Mouse (Mus musculus) kidney, adult 2 months (tissue): Measurements from ENCODE around the gene Olfr412. TPM values are rescaled to one million over a fixed set of nuclear protein-coding genes. Genes with fewer than 3 reads are reported as not detected.

ENCODE experiments used
- DNase-seq: peaks from one replicate; pipeline ENCODE4 v3.0.0; 2021
- H3K27ac ChIP-seq: fragments of 200-500 bp; 2 replicates; pipeline ENCODE4 v1.5.1; 2012; ENCODE audit warnings: low read depth, low read length, control low read depth, inconsistent platforms; ENCODE audit not compliant: insufficient read depth
- H3K27me3 ChIP-seq: fragments of 200-500 bp; replicated peaks from 2 replicates; pipeline ENCODE4 v1.6.1; 2012; ENCODE audit warnings: mild to moderate bottlenecking, moderate library complexity, low read length, inconsistent platforms; ENCODE audit not compliant: control insufficient read depth, insufficient read depth
- H3K36me3 ChIP-seq: fragments of 200-500 bp; 2 replicates; pipeline ENCODE4 v1.6.1; 2012; ENCODE audit warnings: mild to moderate bottlenecking, moderate library complexity, low read length, inconsistent platforms; ENCODE audit not compliant: control insufficient read depth, insufficient read depth
- H3K4me1 ChIP-seq: fragments of 200-500 bp; 2 replicates; pipeline ENCODE4 v1.6.1; 2011; ENCODE audit warnings: low read length; ENCODE audit not compliant: control insufficient read depth, insufficient read depth
- H3K4me3 ChIP-seq: fragments of 200-500 bp; 2 replicates; pipeline ENCODE4 v1.5.1; 2011; ENCODE audit warnings: mild to moderate bottlenecking, low read depth, low read length, control low read depth; ENCODE audit not compliant: insufficient read depth
- CTCF ChIP-seq: fragments of 200-500 bp; conservative IDR thresholded peaks from 2 replicates; pipeline ENCODE4 v1.5.1; 2011; ENCODE audit warnings: low read depth, mild to moderate bottlenecking, control low read depth, low read length, moderate library complexity, mixed read lengths; ENCODE audit not compliant: insufficient read depth, insufficient read length
- POLR2A ChIP-seq: fragments of 200-500 bp; IDR thresholded peaks from one replicate; pipeline ENCODE4 v1.6.1; 2011; ENCODE audit warnings: low read depth, low read length, control low read depth
- WGBS: fragments of 180-500 bp; shearing (Covaris S2); methylation state at CpG from one replicate; pipeline ENCODE4 v1.1.7; 2018; 5-methylcytosine and 5-hydroxymethylcytosine counted together
- polyA plus RNA-seq: library from polyadenylated mRNA; depleted of rRNA; stranded (reverse); fragments of >200 nt; gene quantifications from 2 replicates; pipeline ENCODE4 v1.2.3, GENCODE M21; 2012; rRNA removed

The Olfr412 gene
- polyA plus RNA-seq, 1 experiment: not detected

GRCm38 (mm10) chr11:74413449-74413972, 51.6 kb downstream of the Olfr412 start:
- no peaks in the 10 kb centered on the region for H3K27me3 ChIP-seq
- TF ChIP-seq POLR2A (no peak), CTCF (no peak)
- H3K36me3 ChIP-seq: no peaks in the 10 kb centered on the region
- no peak overlapping the region for H3K27ac ChIP-seq
- DNase-seq: no peak
- H3K4me3 ChIP-seq: no peak overlapping the region
- 76% methylated on average over 3 of the region's 3 CpGs for WGBS
- H3K4me1 ChIP-seq: peaks cover 4% of the 10 kb centered on the region

- no peak for DNase-seq
- 58% methylated on average over 9 of the region's 9 CpGs for WGBS
- Histone ChIP-seq H3K4me3 (no peak overlapping the region), H3K36me3 (no peaks in the 10 kb centered on the region), H3K4me1 (peaks cover 4% of the 10 kb centered on the region), H3K27me3 (no peaks in the 10 kb centered on the region), H3K27ac (no peak overlapping the region)
- no peak for TF ChIP-seq CTCF
- no peak for TF ChIP-seq POLR2A
These were observed 52.2 kb downstream of the Olfr412 start for GRCm38 (mm10) chr11:74414112-74414511.

- Histone ChIP-seq H3K4me3 (no peak overlapping the region), H3K36me3 (no peaks in the 10 kb centered on the region), H3K4me1 (no peaks in the 10 kb centered on the region), H3K27me3 (no peaks in the 10 kb centered on the region), H3K27ac (no peak overlapping the region)
- WGBS: 78% methylated on average over 12 of the region's 12 CpGs
- no peak for DNase-seq
- TF ChIP-seq POLR2A (no peak), CTCF (no peak)
These were observed 53.9 kb downstream of the Olfr412 start for GRCm38 (mm10) chr11:74415736-74416135.

Other genes starting within 250 kb of the Olfr412 start
- not detected in 2 replicates for gene Olfr401, start 248.4 kb upstream of the Olfr412 start, polyA plus RNA-seq
- gene Olfr402, start 208.5 kb upstream of the Olfr412 start, polyA plus RNA-seq: not detected in 2 replicates
- gene Olfr403, start 175.8 kb upstream of the Olfr412 start, polyA plus RNA-seq: not detected in 2 replicates
- not detected in 2 replicates for gene Olfr43, start 150.7 kb upstream of the Olfr412 start, polyA plus RNA-seq
- not detected in 2 replicates for gene Olfr406, start 102.3 kb upstream of the Olfr412 start, polyA plus RNA-seq
- gene Olfr59, start 78.3 kb upstream of the Olfr412 start, polyA plus RNA-seq: not detected in 2 replicates
- not detected in 2 replicates for gene Olfr410, start 24.0 kb upstream of the Olfr412 start, polyA plus RNA-seq
- not detected in 2 replicates for gene Olfr411, start 9.4 kb upstream of the Olfr412 start, polyA plus RNA-seq
- 24.9 and 29.4 TPM in 2 replicates for gene Rap1gap2, start 248.8 kb downstream of the Olfr412 start, polyA plus RNA-seq